Mouse (Mus musculus) neural tube, embryonic 11.5 days (tissue): Measurements from ENCODE around the gene Slfn2. TPM values are rescaled to one million over a fixed set of nuclear protein-coding genes. Genes with fewer than 3 reads are reported as not detected.

Experiments
- ATAC-seq: fragments of 200-750 bp; cut with Nextera tagmentation; 2 replicates; pipeline ENCODE4 v1.8.0; 2017; ENCODE audit warnings: moderate number of reproducible peaks, mild to moderate bottlenecking, moderate TSS enrichment, moderate library complexity; ENCODE audit not compliant: insufficient read depth, low FRiP score, low TSS enrichment
- DNase-seq: peaks from one replicate; pipeline ENCODE4 v3.0.0-alpha.2; 2015; ENCODE audit warnings: low spot score
- H3K27ac ChIP-seq: fragments of 300-500 bp; sonication (generic); 2 replicates; pipeline ENCODE4 v1.5.1; 2014; ENCODE audit warnings: low read depth, mild to moderate bottlenecking, low read length
- H3K27me3 ChIP-seq: fragments of 300-500 bp; sonication (generic); 2 replicates; pipeline ENCODE4 v1.6.1; 2014; ENCODE audit warnings: mild to moderate bottlenecking, low read length, mixed read lengths; ENCODE audit not compliant: control insufficient read depth, insufficient read depth
- H3K36me3 ChIP-seq: fragments of 300-500 bp; sonication (generic); 2 replicates; pipeline ENCODE4 v1.6.1; 2014; ENCODE audit warnings: mild to moderate bottlenecking, low read length, moderate library complexity, mixed read lengths; ENCODE audit not compliant: control insufficient read depth, insufficient read depth
- H3K4me1 ChIP-seq: fragments of 300-500 bp; sonication (generic); 2 replicates; pipeline ENCODE4 v1.6.1; 2014; ENCODE audit warnings: low read length, mixed read lengths; ENCODE audit not compliant: control insufficient read depth, insufficient read depth
- H3K4me2 ChIP-seq: fragments of 300-500 bp; sonication (generic); 2 replicates; pipeline ENCODE4 v1.6.1; 2014; ENCODE audit warnings: low read depth, mild to moderate bottlenecking, moderate library complexity
- H3K4me3 ChIP-seq: fragments of 300-500 bp; sonication (generic); 2 replicates; pipeline ENCODE4 v1.5.1; 2014; ENCODE audit warnings: low read depth, low read length
- H3K9ac ChIP-seq: fragments of 300-500 bp; sonication (generic); 2 replicates; pipeline ENCODE4 v1.6.1; 2014; ENCODE audit warnings: mild to moderate bottlenecking, low read length
- H3K9me3 ChIP-seq: fragments of 300-500 bp; sonication (generic); 2 replicates; pipeline ENCODE4 v1.6.1; 2016; ENCODE audit warnings: low read length; ENCODE audit not compliant: control insufficient read depth
- WGBS: fragments of 180-500 bp; shearing (Covaris S2); extraction: QIAGEN DNeasy Blood & Tissue Kit; methylation state at CpG from one replicate; pipeline ENCODE4 v1.1.7; 2014; 5-methylcytosine and 5-hydroxymethylcytosine counted together
- polyA plus RNA-seq: library from polyadenylated mRNA; unstranded; fragments of >200 nt; fragmentation: Nextera tagmentation; extraction: Ambion mirVana; gene quantifications from 2 replicates; pipeline ENCODE4 v1.2.1, GENCODE M21; 2014

Gene Slfn2
- polyA plus RNA-seq, 1 experiment from 2014 or later: 1.5 TPM

DNA sequence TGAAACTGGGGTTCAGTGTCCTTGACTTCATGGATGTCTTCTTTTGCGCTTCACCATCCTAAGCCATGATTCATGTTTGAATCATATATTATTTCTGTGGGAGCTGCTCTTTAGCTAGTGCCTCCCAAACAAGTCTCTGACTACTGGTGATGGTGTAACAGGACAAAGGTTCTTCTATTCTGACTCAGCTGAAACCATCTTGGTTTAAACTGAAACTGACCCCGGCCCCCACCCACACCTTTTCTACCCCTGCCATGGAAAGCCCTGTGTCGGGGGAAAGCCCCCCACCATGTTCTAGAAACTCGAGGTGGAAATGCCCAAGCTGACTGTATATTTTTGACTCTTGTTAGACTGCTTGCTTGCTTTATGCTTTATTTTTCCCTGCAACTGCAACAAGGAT, 21.0 kb upstream of the Slfn2 start:
- Histone ChIP-seq H3K4me2 (no peak overlapping the region), H3K27me3 (0 out of 2 replicates have a peak, but pooled peaks cover 3% of the 10 kb centered on the region), H3K9ac (no peak overlapping the region), H3K27ac (no peak overlapping the region), H3K4me1 (no peaks in the 10 kb centered on the region), H3K4me3 (no peak overlapping the region), H3K9me3 (no peaks in the 10 kb centered on the region), H3K36me3 (no peaks in the 10 kb centered on the region)
- DNase-seq (no peak), ATAC-seq (no peak)
- WGBS: 81% methylated on average over 4 of the region's 4 CpGs

DNA sequence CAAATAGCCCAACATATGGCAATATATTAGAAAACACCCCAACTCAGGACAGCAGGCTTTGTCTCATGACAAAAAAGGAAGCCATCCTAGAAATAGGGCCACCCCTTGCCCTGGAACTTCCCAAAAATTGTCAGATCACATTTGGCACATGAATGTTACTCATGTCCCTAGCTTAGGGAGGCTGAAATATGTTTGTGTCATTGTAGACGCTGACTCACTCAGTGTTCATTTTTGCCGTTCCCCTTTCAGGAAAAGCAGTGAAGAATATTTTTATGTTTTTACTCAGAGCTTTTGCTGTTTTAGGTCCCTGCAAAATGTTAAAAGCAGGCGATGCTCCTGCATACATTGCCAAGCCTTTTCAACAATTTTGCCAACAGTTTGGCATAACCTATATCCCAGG, 19.3 kb upstream of the Slfn2 start:
- Histone ChIP-seq H3K4me2 (no peak overlapping the region), H3K4me1 (no peaks in the 10 kb centered on the region), H3K27ac (no peak overlapping the region), H3K9me3 (no peaks in the 10 kb centered on the region), H3K9ac (no peak overlapping the region), H3K36me3 (no peaks in the 10 kb centered on the region), H3K27me3 (no peaks in the 10 kb centered on the region), H3K4me3 (no peak overlapping the region)
- no peak for DNase-seq
- no peak for ATAC-seq
- 76% methylated on average over 3 of the region's 3 CpGs for WGBS

DNA sequence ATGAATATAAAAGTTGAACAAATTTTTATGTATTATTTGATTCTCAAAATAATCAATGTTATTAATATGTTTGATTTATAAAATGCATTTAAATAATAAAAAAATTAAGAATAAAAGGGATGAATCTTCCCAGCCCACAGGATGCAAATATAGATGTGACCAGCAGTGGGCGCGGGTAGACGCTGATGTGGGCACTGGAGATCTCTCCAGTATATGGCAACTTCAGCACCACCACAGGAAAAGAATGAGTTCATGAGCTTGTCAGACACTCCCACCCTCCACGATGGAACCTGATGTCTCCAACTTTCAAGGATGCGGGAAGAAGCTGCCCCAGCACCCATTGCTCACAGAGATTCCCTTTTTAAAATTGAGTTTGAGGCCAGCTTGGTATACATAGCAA, 7.0 kb upstream of the Slfn2 start:
- Histone ChIP-seq H3K4me1 (no peaks in the 10 kb centered on the region), H3K27ac (no peak overlapping the region), H3K4me2 (no peak overlapping the region), H3K9me3 (no peaks in the 10 kb centered on the region), H3K4me3 (no peak overlapping the region), H3K9ac (no peak overlapping the region), H3K27me3 (no peaks in the 10 kb centered on the region), H3K36me3 (no peaks in the 10 kb centered on the region)
- ATAC-seq: no peak
- peak; percentile 64 for DNase-seq
- WGBS: 8% methylated on average over 5 of the region's 5 CpGs

DNA sequence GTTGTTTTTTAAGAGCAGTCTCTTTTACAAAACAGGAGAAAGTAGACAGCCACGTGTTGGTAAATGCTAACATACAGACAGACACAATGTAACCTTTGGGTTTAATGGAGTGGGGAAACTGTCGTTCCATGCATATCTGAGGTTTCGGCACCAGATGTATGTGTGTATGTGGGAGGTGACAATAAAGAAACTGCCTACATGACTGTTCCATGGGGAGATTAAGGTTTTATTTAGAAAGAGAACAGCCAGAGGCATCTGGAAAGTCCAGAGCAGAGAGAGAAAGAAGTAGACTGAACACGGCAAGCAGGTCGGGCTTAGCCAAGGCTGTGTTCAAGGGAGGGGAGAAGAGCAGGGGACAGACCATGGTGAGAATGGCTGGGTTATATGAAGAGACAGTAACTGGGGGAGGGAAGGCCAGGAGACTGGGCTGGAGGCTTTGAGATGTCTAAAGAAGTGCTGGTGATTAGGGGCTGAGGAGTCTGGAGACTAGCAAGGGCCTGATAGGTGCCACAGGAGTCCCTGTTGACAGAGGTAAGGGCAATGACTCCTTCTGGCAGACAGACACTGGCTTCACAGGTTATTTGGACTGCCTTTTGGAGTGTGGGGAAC, 4.4 kb upstream of the Slfn2 start:
- DNase-seq (no peak), ATAC-seq (no peak)
- H3K9me3 ChIP-seq: no peaks in the 10 kb centered on the region
- no peaks in the 10 kb centered on the region for H3K4me1 ChIP-seq
- 81% methylated on average over 5 of the region's 5 CpGs for WGBS
- H3K4me2 ChIP-seq: no peak overlapping the region
- no peak overlapping the region for H3K27ac ChIP-seq
- H3K36me3 ChIP-seq: no peaks in the 10 kb centered on the region
- no peak overlapping the region for H3K4me3 ChIP-seq
- no peaks in the 10 kb centered on the region for H3K27me3 ChIP-seq
- H3K9ac ChIP-seq: no peak overlapping the region

DNA sequence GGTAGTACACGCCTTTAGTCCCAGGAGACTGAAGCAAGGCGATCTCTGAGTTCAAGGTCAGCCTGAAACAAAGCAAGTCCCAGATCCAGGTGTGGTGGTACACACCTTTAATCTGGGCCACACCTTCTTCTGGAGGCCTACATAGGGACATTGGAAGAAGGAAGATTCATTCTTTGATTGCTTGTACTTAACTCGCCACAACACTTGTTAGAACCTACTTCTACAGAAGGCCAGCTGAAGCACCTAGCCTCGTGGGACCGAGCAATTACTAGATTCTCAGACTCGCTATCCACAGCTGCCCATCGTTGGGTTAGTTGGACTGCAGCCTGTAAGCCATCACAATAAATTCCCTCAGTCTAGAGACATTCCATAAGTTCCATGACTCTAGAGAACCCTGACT, 3.1 kb upstream of the Slfn2 start:
- WGBS: 87% methylated on average over 7 of the region's 7 CpGs
- DNase-seq (no peak), ATAC-seq (no peak)
- H3K4me2 ChIP-seq: no peak overlapping the region
- no peak overlapping the region for H3K27ac ChIP-seq
- H3K36me3 ChIP-seq: no peaks in the 10 kb centered on the region
- no peak overlapping the region for H3K4me3 ChIP-seq
- no peaks in the 10 kb centered on the region for H3K4me1 ChIP-seq
- H3K9ac ChIP-seq: no peak overlapping the region
- no peaks in the 10 kb centered on the region for H3K9me3 ChIP-seq
- H3K27me3 ChIP-seq: no peaks in the 10 kb centered on the region

DNA sequence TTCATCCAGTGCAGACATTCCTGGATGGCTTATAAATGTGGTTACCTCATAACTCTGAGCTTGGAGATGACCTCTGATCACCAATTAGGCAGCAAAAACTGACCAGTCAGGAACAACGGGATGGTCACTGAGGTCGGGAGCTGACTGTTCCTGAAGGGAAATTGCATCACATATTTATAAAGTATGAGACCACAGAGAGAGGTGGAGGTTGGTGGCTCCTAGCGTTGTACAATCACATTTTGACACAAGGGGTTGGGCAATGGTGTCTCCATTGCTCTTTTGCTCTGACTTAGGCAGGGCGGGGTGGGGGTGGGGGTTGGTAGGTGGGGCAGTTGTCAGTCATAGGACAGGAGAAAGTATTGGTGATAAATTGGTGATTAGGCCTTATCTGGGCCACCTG, 1.8 kb upstream of the Slfn2 start:
- 80% methylated on average over 4 of the region's 4 CpGs for WGBS
- Histone ChIP-seq H3K27me3 (no peaks in the 10 kb centered on the region), H3K4me2 (no peak overlapping the region), H3K9me3 (no peaks in the 10 kb centered on the region), H3K4me3 (no peak overlapping the region), H3K4me1 (no peaks in the 10 kb centered on the region), H3K27ac (no peak overlapping the region), H3K9ac (no peak overlapping the region), H3K36me3 (no peaks in the 10 kb centered on the region)
- ATAC-seq (no peak), DNase-seq (no peak)

DNA sequence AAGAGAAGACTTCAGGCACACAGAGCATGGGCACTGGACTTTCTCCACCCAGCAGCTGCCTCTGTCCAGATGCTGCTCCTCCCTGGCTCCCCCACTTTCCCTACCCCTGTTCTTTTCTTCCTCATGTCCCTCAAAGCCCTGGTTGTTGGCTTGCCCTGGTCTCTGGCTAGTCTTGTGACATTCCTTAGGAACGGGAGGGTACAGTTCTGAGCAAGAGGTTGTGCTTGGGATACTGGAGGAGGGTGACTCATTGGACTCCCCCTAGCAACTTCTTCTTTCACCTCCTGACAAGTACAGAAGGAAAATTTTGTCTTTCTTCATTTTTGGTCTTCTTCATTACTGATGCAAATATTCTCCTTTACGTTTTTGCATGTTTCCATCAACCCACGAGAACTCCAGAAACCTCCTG, 967 bp upstream of the Slfn2 start:
- no peak overlapping the region for H3K4me2 ChIP-seq
- H3K36me3 ChIP-seq: no peaks in the 10 kb centered on the region
- ATAC-seq (no peak), DNase-seq (no peak)
- H3K9ac ChIP-seq: no peak overlapping the region
- no peaks in the 10 kb centered on the region for H3K9me3 ChIP-seq
- no peaks in the 10 kb centered on the region for H3K4me1 ChIP-seq
- no peak overlapping the region for H3K4me3 ChIP-seq
- no peak overlapping the region for H3K27ac ChIP-seq
- 75% methylated on average over 3 of the region's 3 CpGs for WGBS
- H3K27me3 ChIP-seq: no peaks in the 10 kb centered on the region

DNA sequence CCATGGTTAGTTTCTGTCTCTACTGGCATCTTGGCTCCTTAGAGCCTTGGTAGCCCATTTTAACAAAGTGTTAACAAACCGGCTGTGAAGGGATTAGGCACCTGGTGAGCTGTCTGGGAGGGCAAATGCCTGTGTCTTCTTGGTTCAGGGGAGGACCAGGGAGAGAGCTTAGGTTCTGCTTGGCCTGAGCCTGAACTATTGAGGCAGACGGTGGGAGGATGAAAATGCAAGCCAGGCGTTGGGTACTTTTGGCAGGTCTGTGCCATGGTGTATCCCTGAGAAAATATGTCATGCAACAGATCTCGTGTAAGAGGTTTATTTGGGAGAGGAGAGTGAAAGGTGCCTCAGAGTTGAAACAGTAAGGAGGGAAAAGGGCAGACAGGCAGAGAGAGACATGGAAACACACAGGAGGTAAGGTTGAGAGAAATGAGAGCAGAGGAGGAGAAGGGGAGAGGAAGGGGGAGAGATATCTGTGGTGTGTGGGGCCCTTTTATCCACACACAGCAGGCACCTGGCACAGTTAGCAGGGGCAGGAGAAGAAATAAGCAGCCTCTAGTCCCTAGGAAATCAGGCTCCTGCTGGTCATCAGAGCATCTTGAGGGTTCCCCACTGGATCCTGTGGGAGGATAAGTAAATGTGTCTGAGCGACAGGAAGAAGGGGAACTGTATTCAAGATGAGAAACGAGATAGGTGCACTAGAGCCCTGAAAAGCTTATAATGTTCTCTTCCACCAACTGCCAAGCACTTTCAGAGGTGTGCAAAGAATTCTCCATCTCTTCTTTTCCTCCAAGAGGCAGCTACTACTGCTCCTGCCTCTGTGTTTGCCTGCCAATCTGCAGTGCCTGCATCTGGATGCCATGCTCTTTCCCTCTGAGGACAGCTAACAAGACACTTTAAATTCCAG, 781 bp downstream of the Slfn2 start:
- WGBS: 43% methylated on average over 6 of the region's 6 CpGs
- H3K27me3 ChIP-seq: no peaks in the 10 kb centered on the region
- H3K9ac ChIP-seq: no peak overlapping the region
- no peak overlapping the region for H3K4me3 ChIP-seq
- DNase-seq (no peak), ATAC-seq (no peak)
- no peaks in the 10 kb centered on the region for H3K4me1 ChIP-seq
- no peaks in the 10 kb centered on the region for H3K36me3 ChIP-seq
- H3K27ac ChIP-seq: no peak overlapping the region
- no peaks in the 10 kb centered on the region for H3K9me3 ChIP-seq
- no peak overlapping the region for H3K4me2 ChIP-seq
